Mouse (Mus musculus) E14TG2a.4 (cell line): ENCODE results near the gene Kcnh1.

Experiments
- H3K27me3 ChIP-seq: 2 replicates; pipeline ENCODE4 v1.6.1; 2014; ENCODE audit warnings: low read length, control low read depth; ENCODE audit not compliant: insufficient read depth
- H3K36me3 ChIP-seq: 2 replicates; pipeline ENCODE4 v1.6.1; 2014; ENCODE audit warnings: low read length, control low read depth; ENCODE audit not compliant: insufficient read depth
- H3K4me1 ChIP-seq: replicated peaks from 2 replicates; pipeline ENCODE4 v1.6.1; 2014; ENCODE audit warnings: low read depth, low read length, control low read depth
- H3K4me3 ChIP-seq: replicated peaks from 2 replicates; pipeline ENCODE4 v1.5.1; 2014; ENCODE audit warnings: mild to moderate bottlenecking, low read length
- H3K9me3 ChIP-seq: 2 replicates; pipeline ENCODE4 v1.6.1; 2014; ENCODE audit warnings: low read length, control low read depth
- CTCF ChIP-seq: conservative IDR thresholded peaks from 2 replicates; pipeline ENCODE4 v1.5.1; 2014; ENCODE audit warnings: low read length
- NANOG ChIP-seq: IDR thresholded peaks from 2 replicates; pipeline ENCODE4 v1.6.1; 2014; ENCODE audit warnings: borderline replicate concordance, low read length, mixed read lengths
- POU5F1 ChIP-seq: IDR thresholded peaks from 2 replicates; pipeline ENCODE4 v1.6.1; 2014; ENCODE audit warnings: low read length, borderline replicate concordance

Kcnh1 gene

GRCm38 (mm10) chr1:192232696-192233095, 42.1 kb downstream of the Kcnh1 start:
- Histone ChIP-seq H3K9me3 (peaks cover 9% of the 10 kb centered on the region), H3K27me3 (no peaks in the 10 kb centered on the region), H3K4me3 (no peak overlapping the region), H3K36me3 (no peaks in the 10 kb centered on the region), H3K4me1 (no peaks in the 10 kb centered on the region)
- TF ChIP-seq NANOG, result no peak
- TF ChIP-seq POU5F1, result no peak
- TF ChIP-seq CTCF, result no peak

GRCm38 (mm10) chr1:192246836-192247235, 56.3 kb downstream of the Kcnh1 start:
- no peak for TF ChIP-seq POU5F1
- no peak for TF ChIP-seq NANOG
- TF ChIP-seq CTCF, result no peak

GRCm38 (mm10) chr1:192259146-192259545, 68.6 kb downstream of the Kcnh1 start:
- no peak overlapping the region for H3K4me3 ChIP-seq
- H3K36me3 ChIP-seq, result no peaks in the 10 kb centered on the region
- no peaks in the 10 kb centered on the region for H3K27me3 ChIP-seq
- no peak for TF ChIP-seq NANOG
- no peak for TF ChIP-seq CTCF
- TF ChIP-seq POU5F1, result no peak
- no peaks in the 10 kb centered on the region for H3K9me3 ChIP-seq
- no peaks in the 10 kb centered on the region for H3K4me1 ChIP-seq

More at GRCm38 (mm10) chr1:192246836-192247235, 56.3 kb downstream of the Kcnh1 start:
- no peaks in the 10 kb centered on the region for H3K27me3 ChIP-seq
- no peak overlapping the region for H3K4me3 ChIP-seq
- peaks cover 8% of the 10 kb centered on the region; the same call in 1 of the 2 replicates for H3K9me3 ChIP-seq
- no peaks in the 10 kb centered on the region for H3K36me3 ChIP-seq
- H3K4me1 ChIP-seq, result no peaks in the 10 kb centered on the region

- Histone ChIP-seq H3K27me3 (no peaks in the 10 kb centered on the region), H3K36me3 (no peaks in the 10 kb centered on the region), H3K9me3 (no peaks in the 10 kb centered on the region), H3K4me3 (no peak overlapping the region), H3K4me1 (no peaks in the 10 kb centered on the region)
- no peak for TF ChIP-seq POU5F1
- no peak for TF ChIP-seq NANOG
- no peak for TF ChIP-seq CTCF
Observed at GRCm38 (mm10) chr1:192259616-192260015, 69.0 kb downstream of the Kcnh1 start.

- H3K27me3 ChIP-seq, result no peaks in the 10 kb centered on the region
- no peaks in the 10 kb centered on the region for H3K4me1 ChIP-seq
- no peak overlapping the region for H3K4me3 ChIP-seq
- no peaks in the 10 kb centered on the region for H3K36me3 ChIP-seq
- TF ChIP-seq CTCF (no peak), NANOG (no peak), POU5F1 (no peak)
- H3K9me3 ChIP-seq, result no peaks in the 10 kb centered on the region
Observed at GRCm38 (mm10) chr1:192265704-192266103, 75.1 kb downstream of the Kcnh1 start.

- Histone ChIP-seq H3K4me1 (no peaks in the 10 kb centered on the region), H3K9me3 (no peaks in the 10 kb centered on the region), H3K36me3 (no peaks in the 10 kb centered on the region), H3K27me3 (no peaks in the 10 kb centered on the region), H3K4me3 (no peak overlapping the region)
- TF ChIP-seq NANOG (no peak), POU5F1 (no peak), CTCF (no peak)
Observed at GRCm38 (mm10) chr1:192266956-192267355, 76.4 kb downstream of the Kcnh1 start.

GRCm38 (mm10) chr1:192268878-192269277, 78.3 kb downstream of the Kcnh1 start:
- no peaks in the 10 kb centered on the region for H3K27me3 ChIP-seq
- H3K4me3 ChIP-seq, result no peak overlapping the region
- H3K4me1 ChIP-seq, result no peaks in the 10 kb centered on the region
- H3K36me3 ChIP-seq, result no peaks in the 10 kb centered on the region
- H3K9me3 ChIP-seq, result no peaks in the 10 kb centered on the region
- TF ChIP-seq CTCF, result no peak
- TF ChIP-seq POU5F1, result no peak
- TF ChIP-seq NANOG, result no peak

- TF ChIP-seq CTCF (no peak), POU5F1 (no peak)
- no peaks in the 10 kb centered on the region for H3K36me3 ChIP-seq
- no peaks in the 10 kb centered on the region for H3K4me1 ChIP-seq
- H3K4me3 ChIP-seq, result no peak overlapping the region
- no peaks in the 10 kb centered on the region for H3K9me3 ChIP-seq
- H3K27me3 ChIP-seq, result no peaks in the 10 kb centered on the region
Observed at GRCm38 (mm10) chr1:192269911-192270310, 79.3 kb downstream of the Kcnh1 start.

GRCm38 (mm10) chr1:192277801-192278385, 87.3 kb downstream of the Kcnh1 start:
- no peaks in the 10 kb centered on the region for H3K36me3 ChIP-seq
- peaks cover 18% of the 10 kb centered on the region for H3K9me3 ChIP-seq
- H3K27me3 ChIP-seq, result no peaks in the 10 kb centered on the region
- H3K4me1 ChIP-seq, result no peaks in the 10 kb centered on the region
- no peak for TF ChIP-seq NANOG
- no peak overlapping the region for H3K4me3 ChIP-seq
